Mouse (Mus musculus) heart, embryonic 12.5 days (tissue): Measurements from ENCODE around the gene Clmn. TPM values are rescaled to one million over a fixed set of nuclear protein-coding genes. Genes with fewer than 3 reads are reported as not detected.
A peak's percentile ranks its signal among the peaks of the same experiment; 100 is the strongest.

ENCODE experiments used
- ATAC-seq: fragments of 200-750 bp; cut with Nextera tagmentation; 2 replicates; pipeline ENCODE4 v1.8.0; 2017; ENCODE audit warnings: moderate TSS enrichment, moderate library complexity; ENCODE audit not compliant: insufficient number of reproducible peaks, low FRiP score
- H3K27ac ChIP-seq: fragments of 300-500 bp; sonication (generic); 2 replicates; pipeline ENCODE4 v1.5.1; 2016; ENCODE audit warnings: mild to moderate bottlenecking, moderate library complexity; ENCODE audit not compliant: poor library complexity, severe bottlenecking
- H3K27me3 ChIP-seq: fragments of 300-500 bp; sonication (generic); replicated peaks from 2 replicates; pipeline ENCODE4 v1.6.1; 2016; ENCODE audit warnings: mild to moderate bottlenecking, moderate library complexity
- H3K36me3 ChIP-seq: fragments of 300-500 bp; sonication (generic); 2 replicates; pipeline ENCODE4 v1.6.1; 2016; ENCODE audit warnings: mild to moderate bottlenecking, moderate library complexity
- H3K4me1 ChIP-seq: fragments of 300-500 bp; sonication (generic); replicated peaks from 2 replicates; pipeline ENCODE4 v1.6.1; 2016; ENCODE audit warnings: mild to moderate bottlenecking
- H3K4me2 ChIP-seq: fragments of 300-500 bp; sonication (generic); 2 replicates; pipeline ENCODE4 v1.6.1; 2016; ENCODE audit warnings: mild to moderate bottlenecking, moderate library complexity
- H3K4me3 ChIP-seq: fragments of 300-500 bp; sonication (generic); 2 replicates; pipeline ENCODE4 v1.5.1; 2016; ENCODE audit warnings: mild to moderate bottlenecking
- H3K9ac ChIP-seq: fragments of 300-500 bp; sonication (generic); 2 replicates; pipeline ENCODE4 v1.6.1; 2016; ENCODE audit warnings: mild to moderate bottlenecking, moderate library complexity
- H3K9me3 ChIP-seq: fragments of 300-500 bp; sonication (generic); replicated peaks from 2 replicates; pipeline ENCODE4 v1.6.1; 2016; ENCODE audit warnings: mild to moderate bottlenecking, moderate library complexity
- WGBS: fragments of 180-500 bp; shearing (Covaris S2); methylation state at CpG from one replicate; pipeline ENCODE4 v1.1.7; 2016; 5-methylcytosine and 5-hydroxymethylcytosine counted together
- polyA plus RNA-seq: library from polyadenylated mRNA; unstranded; fragments of >200 nt; fragmentation: Nextera tagmentation; extraction: Ambion mirVana; gene quantifications from 2 replicates; pipeline ENCODE4 v1.2.1, GENCODE M21; 2016

The Clmn gene
- 0.56 and 1.3 TPM in 2 replicates for polyA plus RNA-seq

DNA sequence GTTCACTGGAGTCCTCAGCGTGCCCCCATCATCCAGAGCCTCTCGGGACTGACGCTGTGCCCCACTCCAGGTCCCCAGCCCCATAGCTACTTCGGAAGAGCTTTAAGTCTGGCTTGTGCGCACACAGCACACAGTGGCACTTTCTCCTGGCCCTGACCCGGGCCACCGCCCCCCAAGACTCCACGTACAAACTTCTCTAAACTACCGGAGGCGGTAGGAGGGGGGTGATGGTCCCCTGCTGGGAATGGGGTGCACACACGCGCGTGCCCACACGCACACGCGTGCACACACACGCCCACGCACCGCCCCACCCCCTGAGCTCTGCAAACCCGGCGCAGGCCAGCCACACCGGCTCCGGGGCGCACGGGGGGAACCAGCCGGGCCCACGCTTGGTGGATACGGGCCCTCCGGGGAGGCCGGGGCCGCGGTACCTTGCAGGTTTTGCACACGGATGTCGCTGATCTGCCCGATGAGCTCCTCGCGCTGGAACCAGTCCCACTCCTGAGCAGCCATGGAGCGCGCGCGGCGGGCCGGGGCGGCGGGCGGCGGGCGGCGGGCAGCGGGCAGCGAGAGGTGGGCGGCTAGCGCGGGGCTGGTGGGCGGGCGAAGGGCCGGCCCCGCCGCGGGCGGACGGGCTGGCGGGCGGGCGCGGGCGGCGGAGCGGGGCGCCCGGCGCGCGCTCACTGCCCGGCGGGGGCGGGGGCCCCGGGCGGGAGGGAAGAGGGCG is at the start of gene Clmn:
Gene Clmn, minus strand, starts transcription at position 638 of the 727 bp plus-strand sequence.
- H3K4me1 ChIP-seq: peaks cover 4% of the 10 kb centered on the region; the same call in 1 of the 2 replicates
- peak within 1 kb of the TSS; percentile 84 for H3K4me3 ChIP-seq
- no peaks in the 10 kb centered on the region for H3K9me3 ChIP-seq
- no peaks in the 10 kb centered on the region for H3K36me3 ChIP-seq
- H3K27me3 ChIP-seq: no peaks in the 10 kb centered on the region; the same call in 1 of the 2 replicates
- WGBS: 3% methylated on average over 46 of the region's 80 CpGs
- ATAC-seq: peak; percentile 48; the same call in 1 of the 2 replicates
- peak within 1 kb of the TSS; percentile 100 for H3K4me2 ChIP-seq
- H3K9ac ChIP-seq: peak within 1 kb of the TSS; percentile 85
- no peak within 1 kb of the TSS for H3K27ac ChIP-seq

DNA sequence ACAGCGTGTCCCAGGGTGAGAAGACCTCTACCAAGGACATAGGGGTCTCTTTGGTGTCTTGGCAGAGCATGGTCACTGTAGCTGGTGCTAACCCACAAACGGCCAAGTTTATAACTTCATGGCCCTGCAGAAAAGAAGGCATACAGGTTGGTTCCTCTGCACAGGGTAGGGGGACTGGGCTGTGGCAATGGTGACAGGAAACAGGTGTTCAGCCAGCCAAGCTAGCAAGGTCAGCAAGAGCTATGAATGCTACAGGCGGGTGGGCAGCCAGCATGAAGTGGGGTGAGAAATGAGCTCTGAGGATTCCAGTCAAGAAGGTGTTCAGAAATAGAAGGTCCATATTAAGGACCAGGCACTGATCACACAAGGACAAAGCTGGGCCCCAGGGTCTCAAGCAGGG is 48.1 kb upstream of the Clmn start:
- Histone ChIP-seq H3K36me3 (no peaks in the 10 kb centered on the region), H3K9me3 (no peaks in the 10 kb centered on the region), H3K4me3 (no peak overlapping the region), H3K4me1 (peaks cover 32% of the 10 kb centered on the region), H3K4me2 (no peak overlapping the region), H3K9ac (no peak overlapping the region), H3K27me3 (0 out of 2 replicates have a peak, but pooled peaks cover 5% of the 10 kb centered on the region), H3K27ac (no peak overlapping the region)
- 64% methylated on average over 3 of the region's 3 CpGs for WGBS
- ATAC-seq: no peak

GRCm38 (mm10) chr12:104912281-104912933 is 47.5 kb upstream of the Clmn start:
- ATAC-seq: no peak
- Histone ChIP-seq H3K36me3 (no peaks in the 10 kb centered on the region), H3K27ac (no peak overlapping the region), H3K4me3 (no peak overlapping the region), H3K9me3 (no peaks in the 10 kb centered on the region), H3K9ac (no peak overlapping the region), H3K27me3 (0 out of 2 replicates have a peak, but pooled peaks cover 5% of the 10 kb centered on the region), H3K4me1 (peaks cover 35% of the 10 kb centered on the region), H3K4me2 (no peak overlapping the region)
- WGBS: 43% methylated on average over 10 of the region's 10 CpGs

GRCm38 (mm10) chr12:104909750-104910149 is 44.9 kb upstream of the Clmn start:
- Histone ChIP-seq H3K36me3 (no peaks in the 10 kb centered on the region), H3K4me3 (no peak overlapping the region), H3K9ac (no peak overlapping the region), H3K4me2 (no peak overlapping the region), H3K27me3 (0 out of 2 replicates have a peak, but pooled peaks cover 6% of the 10 kb centered on the region), H3K9me3 (peaks cover 3% of the 10 kb centered on the region; the same call in 1 of the 2 replicates), H3K27ac (no peak overlapping the region), H3K4me1 (peaks cover 35% of the 10 kb centered on the region)
- ATAC-seq: no peak
- WGBS: 74% methylated on average over 4 of the region's 4 CpGs

DNA sequence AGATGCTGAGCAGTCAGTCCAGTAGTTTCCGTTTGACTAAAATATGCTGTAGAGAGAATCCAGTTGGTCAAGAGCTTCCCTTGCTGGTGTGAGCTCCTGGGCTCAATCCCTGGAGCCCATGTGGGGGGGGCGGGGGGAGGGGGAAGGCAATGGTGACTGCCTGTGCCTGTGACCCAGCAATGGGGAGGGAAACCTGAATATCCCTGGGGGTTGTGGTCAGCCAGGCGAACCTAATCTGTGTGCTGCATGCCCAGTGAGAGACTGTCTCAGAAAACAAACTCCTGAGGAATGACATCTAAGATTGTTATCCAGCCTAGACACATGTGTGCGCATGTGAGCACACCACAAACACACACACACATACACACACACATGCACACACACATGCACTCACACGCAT is 44.1 kb upstream of the Clmn start:
- no peak for ATAC-seq
- peaks cover 35% of the 10 kb centered on the region for H3K4me1 ChIP-seq
- no peak overlapping the region for H3K9ac ChIP-seq
- WGBS: 60% methylated on average over 5 of the region's 5 CpGs
- no peak overlapping the region for H3K4me3 ChIP-seq
- H3K27me3 ChIP-seq: 0 out of 2 replicates have a peak, but pooled peaks cover 8% of the 10 kb centered on the region
- H3K36me3 ChIP-seq: no peaks in the 10 kb centered on the region
- no peak overlapping the region for H3K4me2 ChIP-seq
- no peak overlapping the region for H3K27ac ChIP-seq
- peaks cover 3% of the 10 kb centered on the region; the same call in 1 of the 2 replicates for H3K9me3 ChIP-seq

- Histone ChIP-seq H3K9me3 (peaks cover 3% of the 10 kb centered on the region; the same call in 1 of the 2 replicates), H3K9ac (no peak overlapping the region), H3K36me3 (no peaks in the 10 kb centered on the region), H3K27ac (no peak overlapping the region), H3K27me3 (0 out of 2 replicates have a peak, but pooled peaks cover 3% of the 10 kb centered on the region), H3K4me2 (0 out of 2 replicates have a peak overlapping the region, but pooled peaks have one; percentile 1), H3K4me3 (no peak overlapping the region), H3K4me1 (peaks cover 35% of the 10 kb centered on the region)
- no peak for ATAC-seq
- WGBS: 11% methylated on average over 15 of the region's 15 CpGs
Observed at GRCm38 (mm10) chr12:104908024-104908781, 43.3 kb upstream of the Clmn start.

GRCm38 (mm10) chr12:104907133-104907532 is 42.3 kb upstream of the Clmn start:
- H3K9ac ChIP-seq: no peak overlapping the region
- no peak for ATAC-seq
- H3K27ac ChIP-seq: no peak overlapping the region
- 89% methylated on average over 2 of the region's 2 CpGs for WGBS
- H3K36me3 ChIP-seq: no peaks in the 10 kb centered on the region
- H3K4me2 ChIP-seq: no peak overlapping the region
- no peak overlapping the region for H3K4me3 ChIP-seq
- H3K4me1 ChIP-seq: peaks cover 26% of the 10 kb centered on the region
- 0 out of 2 replicates have a peak, but pooled peaks cover 3% of the 10 kb centered on the region for H3K27me3 ChIP-seq
- peaks cover 3% of the 10 kb centered on the region; the same call in 1 of the 2 replicates for H3K9me3 ChIP-seq

DNA sequence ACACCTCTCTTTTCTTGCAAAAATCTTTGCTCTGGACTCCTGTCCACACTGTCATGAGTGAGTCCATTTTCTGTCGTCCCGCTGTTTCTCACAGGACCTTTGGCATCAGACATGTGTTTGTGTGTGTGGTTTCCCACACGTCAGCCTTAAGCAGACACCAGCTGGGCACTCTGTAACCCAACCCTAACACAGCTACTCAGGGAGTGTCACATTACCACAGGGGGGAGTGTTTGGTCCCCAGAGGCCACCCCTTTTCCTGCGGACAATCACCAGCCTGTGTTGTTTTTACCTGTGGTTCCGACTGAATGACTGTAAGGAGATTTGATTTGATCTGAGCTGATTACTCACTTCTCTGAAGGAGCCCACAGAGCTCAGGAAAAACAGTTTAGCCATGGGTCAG is 39.3 kb upstream of the Clmn start:
- Histone ChIP-seq H3K9ac (no peak overlapping the region), H3K9me3 (peaks cover 3% of the 10 kb centered on the region; the same call in 1 of the 2 replicates), H3K4me2 (no peak overlapping the region), H3K27me3 (0 out of 2 replicates have a peak, but pooled peaks cover 3% of the 10 kb centered on the region), H3K4me1 (peaks cover 19% of the 10 kb centered on the region), H3K36me3 (no peaks in the 10 kb centered on the region), H3K27ac (no peak overlapping the region), H3K4me3 (no peak overlapping the region)
- no peak for ATAC-seq
- 23% methylated on average over 5 of the region's 5 CpGs for WGBS

GRCm38 (mm10) chr12:104902392-104903053 is 37.6 kb upstream of the Clmn start:
- H3K9ac ChIP-seq: no peak overlapping the region
- ATAC-seq: no peak
- H3K27me3 ChIP-seq: 0 out of 2 replicates have a peak, but pooled peaks cover 3% of the 10 kb centered on the region
- H3K4me1 ChIP-seq: peaks cover 6% of the 10 kb centered on the region
- H3K36me3 ChIP-seq: no peaks in the 10 kb centered on the region
- H3K9me3 ChIP-seq: peaks cover 3% of the 10 kb centered on the region; the same call in 1 of the 2 replicates
- no peak overlapping the region for H3K4me2 ChIP-seq
- no peak overlapping the region for H3K27ac ChIP-seq
- 74% methylated on average over 13 of the region's 13 CpGs for WGBS
- H3K4me3 ChIP-seq: no peak overlapping the region

DNA sequence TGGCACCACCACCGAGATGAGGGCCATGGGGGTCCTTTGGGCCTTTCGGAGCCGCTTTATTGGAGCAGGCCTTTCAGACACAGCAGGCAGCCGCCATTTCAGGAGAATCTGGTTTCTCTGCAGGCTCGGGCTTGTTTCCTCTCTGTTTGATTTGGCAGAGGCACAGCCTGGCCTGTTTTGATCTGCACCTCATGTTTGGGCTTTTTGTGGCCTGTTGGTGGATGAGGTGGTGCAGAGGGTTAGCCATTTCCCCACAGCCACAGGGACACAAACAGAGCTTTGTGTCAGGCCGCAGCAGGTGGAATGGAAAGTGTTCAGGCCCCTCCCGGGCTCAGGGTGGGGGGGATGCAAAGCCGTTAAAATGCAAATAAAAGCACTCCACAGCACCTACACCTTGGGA is 36.4 kb upstream of the Clmn start:
- H3K9ac ChIP-seq: no peak overlapping the region
- H3K4me1 ChIP-seq: peaks cover 18% of the 10 kb centered on the region
- H3K9me3 ChIP-seq: no peaks in the 10 kb centered on the region
- H3K4me3 ChIP-seq: no peak overlapping the region
- no peak for ATAC-seq
- H3K36me3 ChIP-seq: no peaks in the 10 kb centered on the region
- WGBS: 55% methylated on average over 8 of the region's 8 CpGs
- no peak overlapping the region for H3K27ac ChIP-seq
- H3K4me2 ChIP-seq: no peak overlapping the region
- 0 out of 2 replicates have a peak, but pooled peaks cover 3% of the 10 kb centered on the region for H3K27me3 ChIP-seq
